Comparison of ENCODE assay signal across 18 mouse cellular contexts in genomic region chr15:62162648-62163194, GRCm38 (mm10).
A peak's percentile ranks its signal among the peaks of the same experiment; 100 is the strongest.
DNase-seq lines count a peak whose midpoint lies in the region; ATAC-seq and TF ChIP-seq lines count a peak whose summit lies in the region.
"Had no signal": no experiment of that assay in that cellular context is flagged by ENCODE, and none has a peak within 500 bp of the region (broad histone marks: within the 10 kb centered on the region; RNA-seq: fewer than 3 reads in every experiment).

No protein-coding gene starts in this region.

- H3K27me3 ChIP-seq in heart, embryonic 12.5 days (replicated peaks): no peaks in the 10 kb centered on the region
- H3K27me3 ChIP-seq in heart, postnatal 0 days (ENCODE audit: control insufficient read depth, insufficient read depth, low read length): no peaks in the 10 kb centered on the region
- H3K27me3 ChIP-seq in liver, embryonic 12.5 days (replicated peaks): no peaks in the 10 kb centered on the region
- H3K27me3 ChIP-seq in liver, postnatal 0 days (ENCODE audit: insufficient read depth, low read length): no peaks in the 10 kb centered on the region
- H3K27me3 ChIP-seq: embryonic facial prominence, embryonic 13.5 days; hindbrain, embryonic 12.5 days; intestine, embryonic 15.5 days; midbrain, embryonic 13.5 days; neural tube, embryonic 13.5 days had no signal

- no peaks in the 10 kb centered on the region for H3K9me3 ChIP-seq in heart, embryonic 12.5 days (replicated peaks)
- H3K9me3 ChIP-seq in heart, postnatal 0 days (replicated peaks; ENCODE audit: control insufficient read depth, low read length): no peaks in the 10 kb centered on the region
- no peaks in the 10 kb centered on the region for H3K9me3 ChIP-seq in liver, embryonic 12.5 days (replicated peaks)
- no peaks in the 10 kb centered on the region for H3K9me3 ChIP-seq in liver, postnatal 0 days (ENCODE audit: low read length)
- H3K9me3 ChIP-seq: embryonic facial prominence, embryonic 13.5 days; hindbrain, embryonic 12.5 days; intestine, embryonic 15.5 days; midbrain, embryonic 13.5 days; neural tube, embryonic 13.5 days had no signal

- intact Hi-C loops in heart, postnatal 36 days (cut with DNase I): no loop called here

- no peak overlapping the region for H3K4me3 ChIP-seq in heart, embryonic 12.5 days
- no peak overlapping the region for H3K4me3 ChIP-seq in heart, postnatal 0 days (ENCODE audit: low read depth, low read length)
- no peak overlapping the region for H3K4me3 ChIP-seq in liver, embryonic 12.5 days
- no peak overlapping the region for H3K4me3 ChIP-seq in liver, postnatal 0 days (ENCODE audit: low read depth, low read length)
- H3K4me3 ChIP-seq: embryonic facial prominence, embryonic 13.5 days; hindbrain, embryonic 12.5 days; intestine, embryonic 15.5 days; midbrain, embryonic 13.5 days; neural tube, embryonic 13.5 days had no signal

- no peak for DNase-seq in heart, postnatal 4 days
- DNase-seq in heart, postnatal 0 days (ENCODE audit: low spot score): no peak
- DNase-seq in heart, postnatal 36 days: no peak
- DNase-seq in liver, postnatal 0 days: no peak
- no peak for DNase-seq in right cerebral cortex, postnatal 10 days (ENCODE audit: low spot score in 2 of 2)
- DNase-seq: lung, adult 18-20 months; thymus, postnatal 4 days had no signal

- no peak for TF ChIP-seq CTCF in heart, postnatal 0 days (IDR thresholded peaks at IDR 0.05; ENCODE audit: low read depth)
- TF ChIP-seq CTCF in liver, postnatal 0 days (IDR thresholded peaks at IDR 0.05; ENCODE audit: low read depth): no peak

- peak overlapping the region; percentile 2; the same call in 1 of the 2 replicates for H3K27ac ChIP-seq in heart, embryonic 12.5 days (ENCODE audit: poor library complexity, severe bottlenecking)
- H3K27ac ChIP-seq in heart, postnatal 0 days (ENCODE audit: low read depth): peak overlapping the region; percentile 64
- peak overlapping the region; percentile 90 for H3K27ac ChIP-seq in liver, embryonic 12.5 days
- H3K27ac ChIP-seq in liver, postnatal 0 days (ENCODE audit: low read depth): peak overlapping the region; percentile 40; the same call in 1 of the 2 replicates
- H3K27ac ChIP-seq: embryonic facial prominence, embryonic 13.5 days; hindbrain, embryonic 12.5 days; hindbrain, postnatal 0 days; intestine, embryonic 15.5 days; macrophage; midbrain, embryonic 13.5 days; neural tube, embryonic 13.5 days had no signal

- H3K4me1 ChIP-seq in heart, embryonic 12.5 days (replicated peaks): peaks cover 15% of the 10 kb centered on the region
- H3K4me1 ChIP-seq in heart, postnatal 0 days (ENCODE audit: control insufficient read depth, insufficient read depth): peaks cover 23% of the 10 kb centered on the region
- H3K4me1 ChIP-seq in liver, embryonic 12.5 days: peaks cover 92% of the 10 kb centered on the region
- peaks cover 37% of the 10 kb centered on the region for H3K4me1 ChIP-seq in liver, postnatal 0 days (ENCODE audit: insufficient read depth)
- H3K4me1 ChIP-seq: embryonic facial prominence, embryonic 13.5 days; hindbrain, embryonic 12.5 days; intestine, embryonic 15.5 days; midbrain, embryonic 13.5 days; neural tube, embryonic 13.5 days had no signal

- ATAC-seq in heart, embryonic 12.5 days (ENCODE audit: insufficient number of reproducible peaks, low FRiP score): no peak
- ATAC-seq in heart, postnatal 0 days (ENCODE audit: insufficient read depth, low read depth): no peak
- no peak for ATAC-seq in liver, embryonic 12.5 days
- ATAC-seq in liver, postnatal 0 days: no peak
- ATAC-seq: forebrain, embryonic 16.5 days; hindbrain, postnatal 0 days; intestine, embryonic 15.5 days; lung, postnatal 0 days; midbrain, embryonic 13.5 days had no signal

- H3K4me2 ChIP-seq in heart, embryonic 12.5 days: no peak overlapping the region
- no peak overlapping the region for H3K4me2 ChIP-seq in heart, postnatal 0 days (ENCODE audit: low read depth, low read length)
- peak overlapping the region; percentile 31 for H3K4me2 ChIP-seq in liver, embryonic 12.5 days
- no peak overlapping the region for H3K4me2 ChIP-seq in liver, postnatal 0 days (ENCODE audit: low read depth, low read length)
- H3K4me2 ChIP-seq: embryonic facial prominence, embryonic 13.5 days; hindbrain, embryonic 12.5 days; intestine, embryonic 15.5 days; midbrain, embryonic 13.5 days; neural tube, embryonic 13.5 days had no signal

- H3K36me3 ChIP-seq in heart, embryonic 12.5 days: no peaks in the 10 kb centered on the region
- no peaks in the 10 kb centered on the region for H3K36me3 ChIP-seq in heart, postnatal 0 days (replicated peaks; ENCODE audit: control insufficient read depth, insufficient read depth, low read length)
- H3K36me3 ChIP-seq in liver, embryonic 12.5 days: peaks cover 15% of the 10 kb centered on the region; the same call in 1 of the 2 replicates
- no peaks in the 10 kb centered on the region for H3K36me3 ChIP-seq in liver, postnatal 0 days (replicated peaks; ENCODE audit: insufficient read depth, low read length)
- H3K36me3 ChIP-seq: embryonic facial prominence, embryonic 13.5 days; hindbrain, embryonic 12.5 days; intestine, embryonic 15.5 days; midbrain, embryonic 13.5 days; neural tube, embryonic 13.5 days had no signal

- H3K9ac ChIP-seq in heart, embryonic 12.5 days: no peak overlapping the region
- no peak overlapping the region for H3K9ac ChIP-seq in heart, postnatal 0 days (replicated peaks; ENCODE audit: low read depth, low read length)
- H3K9ac ChIP-seq in liver, embryonic 12.5 days: peak overlapping the region; percentile 17; the same call in 1 of the 2 replicates
- H3K9ac ChIP-seq in liver, postnatal 0 days (replicated peaks): no peak overlapping the region
- H3K9ac ChIP-seq: embryonic facial prominence, embryonic 13.5 days; hindbrain, embryonic 12.5 days; intestine, embryonic 15.5 days; midbrain, embryonic 13.5 days; neural tube, embryonic 13.5 days had no signal

- 75% methylated on average over 4 of the region's 4 CpGs for WGBS in heart, embryonic 12.5 days
- 70% methylated on average over 4 of the region's 4 CpGs for WGBS in heart, postnatal 0 days
- WGBS in liver, embryonic 12.5 days (ENCODE audit: insufficient replicate concordance): 51% methylated on average over 4 of the region's 4 CpGs
- WGBS in liver, postnatal 0 days (ENCODE audit: insufficient replicate concordance): 63% methylated on average over 4 of the region's 4 CpGs

- TF ChIP-seq EP300 in heart, postnatal 0 days (IDR thresholded peaks at IDR 0.05; ENCODE audit: low read depth): no peak
- no peak for TF ChIP-seq EP300 in liver, postnatal 0 days (IDR thresholded peaks at IDR 0.05; ENCODE audit: low read depth)

Comparison
In these comparisons a context has a peak if more than half of its experiments do, and no peak if none do; other contexts are left out.
1. H3K27ac ChIP-seq: peak in every context shown above with its lines; median percentile 90 in liver, embryonic 12.5 days; 64 in heart, postnatal 0 days; 40 in liver, postnatal 0 days; 2 in heart, embryonic 12.5 days.